Mouse (Mus musculus): ENCODE measurements around the gene Lsm7. TPM values are rescaled to one million over a fixed set of nuclear protein-coding genes. Genes with fewer than 3 reads are reported as not detected.

The Lsm7 gene
- polyA plus RNA-seq, 1 experiment from 2014 or later = 412 TPM

DNA sequence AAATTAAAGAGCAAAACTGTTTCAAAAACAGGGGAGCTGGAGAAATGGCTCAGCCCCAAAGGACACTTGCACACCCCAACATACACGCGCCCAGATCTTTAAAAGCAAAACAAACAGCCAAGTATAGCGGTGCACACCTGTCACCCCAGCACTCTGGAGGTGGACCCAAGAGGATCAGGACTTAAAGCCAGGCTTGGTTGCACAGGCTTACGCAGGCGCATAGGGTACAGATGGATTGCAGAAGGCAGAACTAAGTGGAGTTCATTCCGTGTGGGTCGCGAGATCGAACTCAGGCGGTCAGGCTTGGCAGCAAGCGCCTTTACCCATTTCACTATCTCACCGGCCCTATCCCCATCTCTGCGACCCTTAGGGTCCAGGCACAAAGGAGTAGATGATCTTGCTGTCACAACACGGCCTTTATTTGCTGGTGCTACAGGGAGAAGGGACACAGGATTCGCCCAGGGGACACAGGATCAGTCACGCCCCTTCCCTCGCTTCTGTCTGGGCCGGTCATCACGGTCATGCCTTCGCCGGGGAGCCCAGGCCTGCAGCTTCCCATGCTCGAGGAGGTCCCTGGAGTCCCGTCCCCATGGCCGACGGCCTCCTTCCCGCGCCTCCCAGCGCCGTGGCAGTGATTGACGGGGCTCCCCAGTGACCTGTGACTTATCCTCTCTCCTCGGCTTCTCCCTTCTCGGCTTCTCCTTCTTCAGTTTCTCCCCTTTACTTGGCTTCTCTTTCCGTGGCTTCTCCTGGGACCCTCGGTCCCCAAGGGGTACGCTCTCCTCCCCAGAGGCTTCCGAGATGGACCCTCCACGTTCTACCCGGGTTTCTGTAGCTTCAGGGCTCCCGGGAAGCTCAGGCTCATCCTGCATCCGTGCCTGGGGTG lies 46.7 kb downstream of the Lsm7 start:
- 0 out of 2 replicates have a peak overlapping the region, but pooled peaks have one; percentile 10 for H3K4me3 ChIP-seq (ENCODE audit: low read depth, low read length)
- ATAC-seq (replicated peaks; ENCODE audit: low FRiP score, low TSS enrichment, low read depth) (no peak), DNase-seq (ENCODE audit: low spot score) (peak; percentile 65)
- no peaks in the 10 kb centered on the region for H3K9me3 ChIP-seq (ENCODE audit: control insufficient read depth, low read length)
- peaks cover 25% of the 10 kb centered on the region for H3K4me1 ChIP-seq (replicated peaks; ENCODE audit: control insufficient read depth, insufficient read depth, low read length)
- peaks cover 19% of the 10 kb centered on the region for H3K36me3 ChIP-seq (ENCODE audit: control insufficient read depth, insufficient read depth, low read length)
- no peak overlapping the region; the same call in 1 of the 2 replicates for H3K27ac ChIP-seq (ENCODE audit: low read depth)
- H3K9ac ChIP-seq (ENCODE audit: low read length) = no peak overlapping the region
- 28% methylated on average over 40 of the region's 40 CpGs for WGBS
- peak overlapping the region; percentile 83 for H3K4me2 ChIP-seq (ENCODE audit: low read length)
- 0 out of 2 replicates have a peak, but pooled peaks cover 13% of the 10 kb centered on the region for H3K27me3 ChIP-seq (replicated peaks; ENCODE audit: control insufficient read depth, insufficient read depth, low read length)

DNA sequence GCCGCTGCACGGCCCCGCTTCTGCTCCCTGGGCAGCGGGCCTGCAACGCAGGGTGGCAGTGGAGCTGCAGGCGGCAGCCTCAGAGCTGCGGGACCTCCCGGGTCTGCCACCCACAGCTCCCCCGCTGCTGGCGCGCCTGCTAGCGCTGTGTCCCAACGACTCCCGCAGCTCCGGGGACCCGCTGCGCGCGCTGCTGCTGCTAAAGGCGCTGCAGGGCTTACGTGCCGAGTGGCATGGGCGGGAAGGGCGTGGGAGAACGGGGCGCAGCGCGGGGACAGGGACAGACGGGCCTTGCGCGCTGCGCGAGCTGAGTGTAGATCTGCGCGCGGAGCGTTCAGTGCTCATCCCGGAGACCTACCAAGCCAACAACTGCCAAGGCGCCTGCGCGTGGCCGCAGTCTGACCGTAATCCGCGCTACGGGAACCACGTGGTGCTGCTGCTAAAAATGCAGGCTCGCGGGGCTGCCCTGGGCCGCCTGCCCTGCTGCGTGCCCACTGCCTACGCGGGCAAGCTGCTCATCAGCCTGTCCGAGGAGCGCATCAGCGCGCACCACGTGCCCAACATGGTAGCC lies 47.9 kb downstream of the Lsm7 start:
- 1% methylated on average over 58 of the region's 58 CpGs for WGBS
- Histone ChIP-seq H3K4me2 (ENCODE audit: low read length) (peak overlapping the region; percentile 83), H3K4me3 (ENCODE audit: low read depth, low read length) (peak overlapping the region; percentile 41), H3K4me1 (replicated peaks; ENCODE audit: control insufficient read depth, insufficient read depth, low read length) (peaks cover 25% of the 10 kb centered on the region), H3K9me3 (ENCODE audit: control insufficient read depth, low read length) (no peaks in the 10 kb centered on the region), H3K27me3 (replicated peaks; ENCODE audit: control insufficient read depth, insufficient read depth, low read length) (0 out of 2 replicates have a peak, but pooled peaks cover 13% of the 10 kb centered on the region), H3K27ac (ENCODE audit: low read depth) (peak overlapping the region; percentile 52; the same call in 1 of the 2 replicates), H3K9ac (ENCODE audit: low read length) (peak overlapping the region; percentile 34), H3K36me3 (ENCODE audit: control insufficient read depth, insufficient read depth, low read length) (peaks cover 31% of the 10 kb centered on the region)
- ATAC-seq (replicated peaks; ENCODE audit: low FRiP score, low TSS enrichment, low read depth) (peak; percentile 64), DNase-seq (ENCODE audit: low spot score) (peak; percentile 84)

DNA sequence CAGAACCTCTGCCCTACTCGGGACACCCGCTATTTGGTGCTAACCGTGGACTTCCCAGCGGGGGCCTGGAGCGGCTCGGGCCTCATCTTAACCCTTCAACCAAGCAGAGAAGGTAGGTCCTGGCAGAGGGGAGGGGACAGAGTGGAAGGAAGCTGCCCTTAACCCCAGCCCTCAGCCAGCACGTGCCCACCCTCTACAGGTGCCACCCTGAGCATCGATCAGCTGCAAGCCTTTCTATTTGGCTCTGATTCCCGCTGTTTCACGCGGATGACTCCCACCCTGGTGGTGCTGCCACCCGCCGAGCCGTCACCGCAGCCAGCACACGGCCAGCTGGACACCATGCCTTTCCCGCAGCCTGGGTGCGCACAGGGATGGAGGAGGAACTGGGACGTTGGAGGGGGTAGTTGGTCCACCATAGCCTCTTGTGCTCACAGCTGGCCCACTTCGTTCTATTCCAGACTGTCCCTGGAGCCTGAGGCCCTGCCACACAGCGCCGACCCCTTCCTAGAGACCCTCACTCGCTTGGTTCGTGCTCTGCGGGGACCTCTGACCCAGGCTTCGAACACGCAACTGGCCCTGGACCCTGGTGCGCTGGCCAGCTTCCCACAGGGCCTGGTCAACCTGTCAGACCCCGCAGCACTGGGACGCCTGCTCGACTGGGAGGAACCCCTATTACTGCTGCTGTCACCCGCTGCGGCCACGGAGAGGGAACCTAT lies 48.5 kb downstream of the Lsm7 start:
- Histone ChIP-seq H3K27ac (ENCODE audit: low read depth) (peak overlapping the region; percentile 52; the same call in 1 of the 2 replicates), H3K4me2 (ENCODE audit: low read length) (peak overlapping the region; percentile 83), H3K9me3 (ENCODE audit: control insufficient read depth, low read length) (no peaks in the 10 kb centered on the region), H3K9ac (ENCODE audit: low read length) (peak overlapping the region; percentile 34), H3K4me1 (replicated peaks; ENCODE audit: control insufficient read depth, insufficient read depth, low read length) (peaks cover 25% of the 10 kb centered on the region), H3K4me3 (ENCODE audit: low read depth, low read length) (peak overlapping the region; percentile 41), H3K27me3 (replicated peaks; ENCODE audit: control insufficient read depth, insufficient read depth, low read length) (0 out of 2 replicates have a peak, but pooled peaks cover 13% of the 10 kb centered on the region), H3K36me3 (ENCODE audit: control insufficient read depth, insufficient read depth, low read length) (peaks cover 38% of the 10 kb centered on the region)
- DNase-seq (ENCODE audit: low spot score) (no peak), ATAC-seq (replicated peaks; ENCODE audit: low FRiP score, low TSS enrichment, low read depth) (0 out of 2 replicates have a peak, but pooled peaks have one; percentile 5)
- 49% methylated on average over 34 of the region's 34 CpGs for WGBS

DNA sequence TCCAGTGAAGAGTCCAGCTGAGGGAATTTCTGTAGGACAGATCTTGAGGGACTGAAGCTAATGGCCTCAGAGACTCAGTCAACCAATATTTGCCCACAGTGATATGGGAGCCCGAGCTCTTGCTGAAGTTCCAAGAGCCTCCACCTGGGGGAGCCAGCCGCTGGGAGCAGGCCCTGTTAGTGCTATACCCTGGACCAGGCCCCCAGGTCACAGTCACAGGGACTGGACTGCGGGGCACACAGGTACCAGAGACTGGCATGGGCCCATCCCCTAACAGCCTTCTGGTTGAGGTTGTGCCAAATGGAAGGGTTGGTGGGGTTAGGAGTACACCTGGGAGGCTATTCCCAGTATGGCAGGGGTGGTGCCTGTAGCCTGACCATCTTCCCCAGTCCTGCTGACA lies 49.1 kb downstream of the Lsm7 start:
- Histone ChIP-seq H3K9ac (ENCODE audit: low read length) (no peak overlapping the region), H3K9me3 (ENCODE audit: control insufficient read depth, low read length) (no peaks in the 10 kb centered on the region), H3K36me3 (ENCODE audit: control insufficient read depth, insufficient read depth, low read length) (peaks cover 43% of the 10 kb centered on the region), H3K4me3 (ENCODE audit: low read depth, low read length) (no peak overlapping the region), H3K4me1 (replicated peaks; ENCODE audit: control insufficient read depth, insufficient read depth, low read length) (peaks cover 25% of the 10 kb centered on the region), H3K4me2 (ENCODE audit: low read length) (no peak overlapping the region), H3K27me3 (replicated peaks; ENCODE audit: control insufficient read depth, insufficient read depth, low read length) (0 out of 2 replicates have a peak, but pooled peaks cover 13% of the 10 kb centered on the region), H3K27ac (ENCODE audit: low read depth) (no peak overlapping the region)
- WGBS = 32% methylated on average over 3 of the region's 3 CpGs
- ATAC-seq (replicated peaks; ENCODE audit: low FRiP score, low TSS enrichment, low read depth) (peak; percentile 20; the same call in 1 of the 2 replicates), DNase-seq (ENCODE audit: low spot score) (peak; percentile 95)

DNA sequence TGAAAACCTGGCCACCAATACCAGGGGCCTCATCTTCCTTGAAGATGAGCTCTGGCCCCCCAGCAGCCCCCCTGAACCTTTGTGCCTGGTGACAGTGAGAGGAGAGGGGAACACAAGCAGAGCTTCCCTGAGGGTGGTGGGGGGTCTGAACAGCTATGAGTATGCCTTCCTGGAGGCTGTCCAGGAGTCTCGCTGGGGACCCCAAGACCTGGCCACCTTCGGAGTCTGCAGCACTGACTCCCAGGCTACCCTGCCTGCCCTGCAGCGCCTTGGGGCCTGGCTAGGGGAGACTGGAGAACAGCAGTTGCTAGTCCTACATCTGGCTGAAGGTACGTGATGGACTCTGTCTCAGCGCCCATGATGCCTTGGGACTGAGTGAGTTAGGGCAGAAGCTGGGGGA lies 49.7 kb downstream of the Lsm7 start:
- Histone ChIP-seq H3K9ac (ENCODE audit: low read length) (no peak overlapping the region), H3K4me2 (ENCODE audit: low read length) (no peak overlapping the region), H3K27me3 (replicated peaks; ENCODE audit: control insufficient read depth, insufficient read depth, low read length) (0 out of 2 replicates have a peak, but pooled peaks cover 10% of the 10 kb centered on the region), H3K4me1 (replicated peaks; ENCODE audit: control insufficient read depth, insufficient read depth, low read length) (peaks cover 29% of the 10 kb centered on the region), H3K4me3 (ENCODE audit: low read depth, low read length) (no peak overlapping the region), H3K9me3 (ENCODE audit: control insufficient read depth, low read length) (no peaks in the 10 kb centered on the region), H3K36me3 (ENCODE audit: control insufficient read depth, insufficient read depth, low read length) (peaks cover 49% of the 10 kb centered on the region), H3K27ac (ENCODE audit: low read depth) (no peak overlapping the region)
- no peak for DNase-seq (ENCODE audit: low spot score)
- 78% methylated on average over 5 of the region's 5 CpGs for WGBS
- no peak for ATAC-seq (replicated peaks; ENCODE audit: low FRiP score, low TSS enrichment, low read depth)

DNA sequence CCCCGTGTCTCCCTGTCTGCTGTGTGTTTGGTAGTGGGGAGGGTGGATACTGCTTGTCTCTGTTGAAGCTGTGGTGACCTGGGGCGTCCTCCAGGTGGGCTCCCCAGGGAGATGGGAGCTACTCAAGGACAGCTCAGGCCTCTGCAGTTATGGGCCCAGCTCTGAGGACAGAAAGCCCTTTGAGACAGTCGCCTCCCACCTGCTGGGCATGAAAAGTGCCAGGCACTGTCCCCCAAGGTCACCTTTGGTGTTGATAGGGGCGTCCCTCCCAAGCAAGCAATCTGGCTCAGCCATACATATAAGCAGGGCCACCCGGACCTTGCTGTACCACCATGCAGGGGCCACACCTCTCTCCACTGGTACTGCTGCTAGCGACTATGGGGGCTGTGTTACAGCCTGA lies 50.1 kb downstream of the Lsm7 start, which contains the start of gene Amh:
Gene Amh, plus strand, starts transcription at position 328 of the 400 bp plus-strand sequence.
- 69% methylated on average over 6 of the region's 6 CpGs for WGBS
- Histone ChIP-seq H3K9me3 (ENCODE audit: control insufficient read depth, low read length) (no peaks in the 10 kb centered on the region), H3K27ac (ENCODE audit: low read depth) (no peak within 1 kb of the TSS), H3K9ac (ENCODE audit: low read length) (no peak within 1 kb of the TSS), H3K4me1 (replicated peaks; ENCODE audit: control insufficient read depth, insufficient read depth, low read length) (peaks cover 30% of the 10 kb centered on the region), H3K27me3 (replicated peaks; ENCODE audit: control insufficient read depth, insufficient read depth, low read length) (0 out of 2 replicates have a peak, but pooled peaks cover 9% of the 10 kb centered on the region), H3K4me2 (ENCODE audit: low read length) (no peak within 1 kb of the TSS), H3K36me3 (ENCODE audit: control insufficient read depth, insufficient read depth, low read length) (peaks cover 49% of the 10 kb centered on the region), H3K4me3 (ENCODE audit: low read depth, low read length) (no peak within 1 kb of the TSS)
- ATAC-seq (replicated peaks; ENCODE audit: low FRiP score, low TSS enrichment, low read depth) = no peak
- no peak for DNase-seq (ENCODE audit: low spot score)

DNA sequence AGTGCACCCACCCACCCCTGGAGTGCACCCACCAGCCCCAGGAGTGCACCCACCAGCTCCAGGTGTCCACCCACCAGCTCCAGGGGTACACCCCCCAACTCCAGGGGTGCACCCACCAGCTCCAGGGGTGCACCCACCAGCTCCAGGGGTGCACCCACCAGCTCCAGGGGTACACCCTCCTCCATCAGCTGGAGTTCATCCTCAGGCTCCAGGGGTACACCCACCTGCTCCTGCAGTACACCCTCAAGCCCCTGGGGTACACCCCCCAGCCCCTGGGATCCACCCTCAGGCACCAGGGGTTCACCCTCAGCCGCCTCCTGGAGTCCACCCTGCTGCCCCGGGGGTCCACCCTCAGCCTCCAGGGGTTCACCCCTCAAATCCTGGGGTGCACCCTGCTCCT lies 50.7 kb downstream of the Lsm7 start:
- Histone ChIP-seq H3K36me3 (ENCODE audit: control insufficient read depth, insufficient read depth, low read length) (peaks cover 49% of the 10 kb centered on the region), H3K4me1 (replicated peaks; ENCODE audit: control insufficient read depth, insufficient read depth, low read length) (peaks cover 36% of the 10 kb centered on the region), H3K9me3 (ENCODE audit: control insufficient read depth, low read length) (no peaks in the 10 kb centered on the region), H3K9ac (ENCODE audit: low read length) (no peak overlapping the region), H3K4me3 (ENCODE audit: low read depth, low read length) (no peak overlapping the region), H3K27me3 (replicated peaks; ENCODE audit: control insufficient read depth, insufficient read depth, low read length) (0 out of 2 replicates have a peak, but pooled peaks cover 7% of the 10 kb centered on the region), H3K4me2 (ENCODE audit: low read length) (no peak overlapping the region), H3K27ac (ENCODE audit: low read depth) (no peak overlapping the region)
- ATAC-seq (replicated peaks; ENCODE audit: low FRiP score, low TSS enrichment, low read depth) = no peak
- WGBS = 95% methylated on average over 2 of the region's 2 CpGs
- DNase-seq (ENCODE audit: low spot score) = no peak

DNA sequence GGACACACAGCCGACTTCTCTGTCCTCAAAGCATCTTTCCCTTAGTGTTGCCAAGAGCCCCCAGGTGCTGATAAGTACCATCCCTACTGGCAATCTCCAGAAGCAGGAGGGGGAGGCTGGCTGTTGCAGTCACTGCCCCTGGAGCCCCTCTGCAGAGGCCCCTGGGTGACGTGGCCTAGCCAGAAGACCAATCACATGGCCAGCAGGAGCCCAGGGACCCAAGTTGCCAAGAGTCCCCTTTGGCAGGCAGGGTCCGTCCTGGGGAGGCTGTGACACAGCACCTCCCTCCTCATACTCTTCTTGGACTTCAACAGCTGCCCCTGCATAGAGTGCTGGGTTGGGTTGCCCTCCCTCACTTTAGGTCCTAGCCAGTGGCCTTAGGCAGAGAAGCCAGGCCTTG lies 52.0 kb downstream of the Lsm7 start:
- ATAC-seq (replicated peaks; ENCODE audit: low FRiP score, low TSS enrichment, low read depth) (no peak), DNase-seq (ENCODE audit: low spot score) (no peak)
- Histone ChIP-seq H3K36me3 (ENCODE audit: control insufficient read depth, insufficient read depth, low read length) (peaks cover 49% of the 10 kb centered on the region), H3K27ac (ENCODE audit: low read depth) (no peak overlapping the region), H3K4me3 (ENCODE audit: low read depth, low read length) (no peak overlapping the region), H3K27me3 (replicated peaks; ENCODE audit: control insufficient read depth, insufficient read depth, low read length) (no peaks in the 10 kb centered on the region), H3K9me3 (ENCODE audit: control insufficient read depth, low read length) (no peaks in the 10 kb centered on the region), H3K4me1 (replicated peaks; ENCODE audit: control insufficient read depth, insufficient read depth, low read length) (peaks cover 24% of the 10 kb centered on the region), H3K9ac (ENCODE audit: low read length) (no peak overlapping the region), H3K4me2 (ENCODE audit: low read length) (no peak overlapping the region)
- WGBS = 93% methylated on average over 3 of the region's 3 CpGs
